Comparison of ENCODE assay signal across 8 mouse cellular contexts in genomic region chr7:112336213-112336631, GRCm38 (mm10).
DNase-seq lines count a peak whose midpoint lies in the region; ATAC-seq and TF ChIP-seq lines count a peak whose summit lies in the region.

No protein-coding gene starts in this region.

- WGBS in intestine, embryonic 15.5 days: 49% methylated on average over 6 of the region's 6 CpGs
- 73% methylated on average over 6 of the region's 6 CpGs for WGBS in midbrain, embryonic 14.5 days
- WGBS in liver, postnatal 0 days (ENCODE audit: insufficient replicate concordance): 71% methylated on average over 6 of the region's 6 CpGs

- H3K9me3 ChIP-seq in intestine, embryonic 15.5 days: no peaks in the 10 kb centered on the region
- H3K9me3 ChIP-seq in midbrain, embryonic 14.5 days (ENCODE audit: control insufficient read depth, low read length): no peaks in the 10 kb centered on the region
- H3K9me3 ChIP-seq in liver, postnatal 0 days (ENCODE audit: low read length): no peaks in the 10 kb centered on the region

- peak; percentile 72 for DNase-seq in lung, postnatal 10 days
- no peak for DNase-seq in lung, postnatal 14 days
- peak; percentile 93 for DNase-seq in gastrocnemius, adult 2 months
- DNase-seq in midbrain, embryonic 14.5 days: peak; percentile 54
- DNase-seq in adrenal gland, adult 8-10 months: no peak
- no peak for DNase-seq in liver, postnatal 0 days
- no peak for DNase-seq in kidney, postnatal 4 days

- peaks cover 12% of the 10 kb centered on the region for H3K4me1 ChIP-seq in intestine, embryonic 15.5 days (replicated peaks)
- H3K4me1 ChIP-seq in midbrain, embryonic 14.5 days (ENCODE audit: control insufficient read depth, insufficient read depth, low read length): peaks cover 3% of the 10 kb centered on the region; the same call in 1 of the 2 replicates
- no peaks in the 10 kb centered on the region for H3K4me1 ChIP-seq in liver, postnatal 0 days (ENCODE audit: insufficient read depth)

- TF ChIP-seq CTCF in gastrocnemius, adult 2 months (IDR thresholded peaks at IDR 0.05): peak; percentile 7; the same call in 1 of the 2 replicates
- no peak for TF ChIP-seq CTCF in liver, postnatal 0 days (IDR thresholded peaks at IDR 0.05; ENCODE audit: low read depth)

- peak overlapping the region; percentile 46 for H3K4me3 ChIP-seq in gastrocnemius, adult 2 months
- no peak overlapping the region for H3K4me3 ChIP-seq in intestine, embryonic 15.5 days (replicated peaks)
- H3K4me3 ChIP-seq in midbrain, embryonic 14.5 days (replicated peaks; ENCODE audit: low read depth, low read length): no peak overlapping the region
- H3K4me3 ChIP-seq in liver, postnatal 0 days (ENCODE audit: low read depth, low read length): no peak overlapping the region

- no peaks in the 10 kb centered on the region for H3K36me3 ChIP-seq in intestine, embryonic 15.5 days
- H3K36me3 ChIP-seq in midbrain, embryonic 14.5 days (ENCODE audit: control insufficient read depth, insufficient read depth, low read length): no peaks in the 10 kb centered on the region
- H3K36me3 ChIP-seq in liver, postnatal 0 days (replicated peaks; ENCODE audit: insufficient read depth, low read length): no peaks in the 10 kb centered on the region

- H3K27ac ChIP-seq in gastrocnemius, adult 2 months: peak overlapping the region; percentile 79
- peak overlapping the region; percentile 64 for H3K27ac ChIP-seq in intestine, embryonic 15.5 days
- H3K27ac ChIP-seq in midbrain, embryonic 14.5 days (replicated peaks; ENCODE audit: low read depth, low read length): 0 out of 2 replicates have a peak overlapping the region, but pooled peaks have one; percentile 9
- H3K27ac ChIP-seq in liver, postnatal 0 days (ENCODE audit: low read depth): no peak overlapping the region

- intact Hi-C loops in gastrocnemius, adult 2 months (cut with DNase I): no loop called here

- H3K4me2 ChIP-seq in intestine, embryonic 15.5 days (replicated peaks): peak overlapping the region; percentile 42
- no peak overlapping the region for H3K4me2 ChIP-seq in midbrain, embryonic 14.5 days (ENCODE audit: low read length)
- no peak overlapping the region for H3K4me2 ChIP-seq in liver, postnatal 0 days (ENCODE audit: low read depth, low read length)

- H3K9ac ChIP-seq in intestine, embryonic 15.5 days: peak overlapping the region; percentile 15; the same call in 1 of the 2 replicates
- H3K9ac ChIP-seq in midbrain, embryonic 14.5 days (replicated peaks; ENCODE audit: low read length): no peak overlapping the region
- H3K9ac ChIP-seq in liver, postnatal 0 days (replicated peaks): no peak overlapping the region

- no peaks in the 10 kb centered on the region for H3K27me3 ChIP-seq in intestine, embryonic 15.5 days (replicated peaks)
- H3K27me3 ChIP-seq in midbrain, embryonic 14.5 days (ENCODE audit: control insufficient read depth, insufficient read depth, low read length): no peaks in the 10 kb centered on the region
- no peaks in the 10 kb centered on the region for H3K27me3 ChIP-seq in liver, postnatal 0 days (ENCODE audit: insufficient read depth, low read length)

- peak; percentile 60 for ATAC-seq in intestine, embryonic 15.5 days
- no peak for ATAC-seq in midbrain, embryonic 14.5 days (ENCODE audit: low FRiP score, low TSS enrichment)
- ATAC-seq in liver, postnatal 0 days: no peak

- no peak for TF ChIP-seq EP300 in liver, postnatal 0 days (IDR thresholded peaks at IDR 0.05; ENCODE audit: low read depth)

Comparison
In these comparisons a context has a peak if more than half of its experiments do, and no peak if none do; other contexts are left out.
1. DNase-seq: peak in lung, postnatal 10 days (single experiment), gastrocnemius, adult 2 months (single experiment) and midbrain, embryonic 14.5 days (single experiment); none in lung, postnatal 14 days (single experiment), adrenal gland, adult 8-10 months (single experiment), liver, postnatal 0 days (single experiment) and kidney, postnatal 4 days (0 of 2).